Mouse (Mus musculus) embryo, embryonic 11 days (tissue): ENCODE data around the gene Bok.
A peak's percentile ranks its signal among the peaks of the same experiment; 100 is the strongest.

ENCODE experiments used
- DNase-seq: peaks from one replicate; pipeline ENCODE4 v3.0.0-alpha.2; 2015

The Bok gene

GRCm38 (mm10) chr1:93691106-93691505, 5.6 kb downstream of the Bok start:
- no peak for DNase-seq

- no peak for DNase-seq
These were observed 6.4 kb downstream of the Bok start for GRCm38 (mm10) chr1:93691786-93692357.

- no peak for DNase-seq
These were observed 7.3 kb downstream of the Bok start for GRCm38 (mm10) chr1:93692773-93693172.

- no peak for DNase-seq
These were observed 8.0 kb downstream of the Bok start for GRCm38 (mm10) chr1:93693502-93693901.

GRCm38 (mm10) chr1:93693943-93694342, 8.5 kb downstream of the Bok start:
- no peak for DNase-seq

- no peak for DNase-seq
These were observed 9.5 kb downstream of the Bok start for GRCm38 (mm10) chr1:93694966-93695365.

GRCm38 (mm10) chr1:93697317-93697716, 11.9 kb downstream of the Bok start:
- no peak for DNase-seq

GRCm38 (mm10) chr1:93699159-93699558, 13.7 kb downstream of the Bok start:
- no peak for DNase-seq

GRCm38 (mm10) chr1:93702106-93702505, 16.6 kb downstream of the Bok start:
- no peak for DNase-seq

GRCm38 (mm10) chr1:93703472-93704048, 18.1 kb downstream of the Bok start:
- no peak for DNase-seq

- DNase-seq, result no peak
These were observed 18.9 kb downstream of the Bok start for GRCm38 (mm10) chr1:93704341-93704740.

GRCm38 (mm10) chr1:93705389-93705788, 19.9 kb downstream of the Bok start:
- no peak for DNase-seq

GRCm38 (mm10) chr1:93716166-93716565, 30.7 kb downstream of the Bok start:
- no peak for DNase-seq

- DNase-seq, result no peak
These were observed 36.1 kb downstream of the Bok start for GRCm38 (mm10) chr1:93721557-93721956.

GRCm38 (mm10) chr1:93724623-93725022, 39.2 kb downstream of the Bok start:
- no peak for DNase-seq

GRCm38 (mm10) chr1:93725665-93726064, 40.2 kb downstream of the Bok start:
- DNase-seq, result no peak

- no peak for DNase-seq
These were observed 40.7 kb downstream of the Bok start for GRCm38 (mm10) chr1:93726116-93726515.

GRCm38 (mm10) chr1:93726974-93727373, 41.5 kb downstream of the Bok start:
- peak; percentile 48 for DNase-seq

GRCm38 (mm10) chr1:93731103-93731502, 45.6 kb downstream of the Bok start:
- DNase-seq, result no peak

GRCm38 (mm10) chr1:93731880-93732281, 46.4 kb downstream of the Bok start:
- DNase-seq, result peak; percentile 18

- no peak for DNase-seq
These were observed 50.4 kb downstream of the Bok start for GRCm38 (mm10) chr1:93735859-93736258.

GRCm38 (mm10) chr1:93737711-93738110, 52.3 kb downstream of the Bok start:
- no peak for DNase-seq

- DNase-seq, result no peak
These were observed 55.2 kb downstream of the Bok start for GRCm38 (mm10) chr1:93740671-93741070.

GRCm38 (mm10) chr1:93741987-93742386, 56.5 kb downstream of the Bok start:
- no peak for DNase-seq

GRCm38 (mm10) chr1:93742910-93743309, 57.5 kb downstream of the Bok start:
- no peak for DNase-seq
